Mouse (Mus musculus) C2C12 (cell line): ENCODE results near the gene Tomm34.

Experiments used
- CEBPB ChIP-seq: IDR thresholded peaks from one replicate; pipeline ENCODE4 v1.6.1; 2011; ENCODE audit warnings: low read depth, mild to moderate bottlenecking, control low read depth, moderate library complexity
- CTCF ChIP-seq: IDR thresholded peaks from one replicate; pipeline ENCODE4 v1.5.1; 2011; ENCODE audit not compliant: control insufficient read depth, insufficient read depth, insufficient read length
- FOSL1 ChIP-seq: IDR thresholded peaks from one replicate; pipeline ENCODE4 v1.8.0; 2011; ENCODE audit warnings: mild to moderate bottlenecking, low read length; ENCODE audit not compliant: poor library complexity, insufficient read depth, severe bottlenecking
- MAX ChIP-seq: IDR thresholded peaks from one replicate; pipeline ENCODE4 v1.6.1; 2011; ENCODE audit warnings: mild to moderate bottlenecking, control low read depth
- MYOD1 ChIP-seq: IDR thresholded peaks from one replicate; pipeline ENCODE4 v1.6.1; 2011; ENCODE audit warnings: low read depth; ENCODE audit not compliant: control insufficient read depth, insufficient read length
- MYOG ChIP-seq: IDR thresholded peaks from one replicate; pipeline ENCODE4 v1.6.1; 2011; ENCODE audit not compliant: control insufficient read depth, insufficient read length; ENCODE audit errors: extremely low read depth

DNA sequence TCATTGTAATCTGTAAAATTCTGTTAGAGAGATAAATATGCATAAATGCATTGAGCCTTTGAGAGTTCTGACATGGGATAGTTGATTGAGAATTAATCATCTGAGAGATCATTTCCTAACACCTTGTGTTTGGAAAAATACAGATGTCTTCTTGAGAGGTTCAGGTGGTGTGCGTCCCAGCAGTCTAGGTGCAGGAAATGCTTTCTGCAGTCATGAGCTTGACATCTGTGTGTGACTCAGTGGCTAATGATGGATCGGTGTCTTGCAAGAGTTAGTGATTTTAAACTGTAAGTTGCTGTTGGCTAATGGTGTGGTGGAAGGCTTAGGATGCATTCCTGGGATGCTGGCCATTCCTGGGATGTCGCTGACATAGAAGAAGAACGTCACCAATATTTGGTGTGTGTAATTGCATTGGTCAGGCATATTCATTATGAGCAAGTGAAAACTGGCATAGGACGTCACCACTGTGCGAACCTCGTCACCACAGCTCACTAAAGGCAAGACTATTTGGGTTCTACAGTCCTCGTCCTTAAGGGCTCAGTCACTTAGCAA is 6.0 kb upstream of the Tomm34 start:
- TF ChIP-seq CTCF (no peak), MAX (no peak), CEBPB (no peak), MYOD1 (no peak), MYOG (no peak), FOSL1 (no peak)
